Mouse (Mus musculus) spleen, postnatal 0 days (tissue): ENCODE results near the gene Rpsa. TPM values are rescaled to one million over a fixed set of nuclear protein-coding genes. Genes with fewer than 3 reads are reported as not detected.

ENCODE experiments used
- polyA plus RNA-seq: library from polyadenylated mRNA; unstranded; fragments of >200 nt; fragmentation: Nextera tagmentation; extraction: Ambion mirVana; gene quantifications from 2 replicates; pipeline ENCODE4 v1.2.1, GENCODE M21; 2015

Gene Rpsa
- polyA plus RNA-seq = 1,614 and 1,633 TPM in 2 replicates

DNA sequence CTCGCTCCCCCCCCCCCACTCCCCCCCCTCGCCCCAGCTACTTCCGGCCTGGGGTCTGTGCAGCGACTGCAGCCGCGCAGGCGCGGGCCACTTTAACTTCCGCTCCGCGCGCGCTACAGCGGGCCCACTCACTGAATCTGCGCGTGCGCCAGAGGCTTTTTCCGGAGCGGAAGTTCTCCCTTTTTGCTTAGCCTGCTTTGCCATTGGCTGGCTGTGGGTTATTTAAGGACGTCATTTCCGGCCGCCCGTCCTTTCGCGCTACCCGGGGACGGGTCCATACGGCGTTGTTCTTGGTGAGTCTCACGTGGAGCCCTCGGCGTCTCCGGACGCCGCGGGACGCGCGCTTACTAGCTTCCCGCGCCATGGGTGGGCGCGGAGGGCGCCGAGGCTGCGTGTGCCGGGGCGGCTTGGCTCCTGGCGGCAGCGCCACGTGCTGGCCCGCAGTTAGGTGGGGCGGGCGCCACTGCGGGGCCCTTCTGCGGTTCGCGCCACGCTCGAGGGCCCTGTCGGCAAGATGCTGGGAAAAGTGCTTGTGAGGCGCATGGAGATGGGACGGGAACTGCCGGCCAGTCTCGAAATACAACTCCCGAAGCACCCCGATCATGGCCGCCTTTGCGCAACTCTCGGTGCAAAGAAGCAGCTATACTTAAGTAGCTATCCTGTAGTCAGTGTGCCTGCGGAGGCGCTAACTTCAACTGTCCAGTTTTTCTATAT lies at the start of gene Rpsa:
Gene Rpsa, plus strand, starts transcription at position 152 of the 714 bp plus-strand sequence.

DNA sequence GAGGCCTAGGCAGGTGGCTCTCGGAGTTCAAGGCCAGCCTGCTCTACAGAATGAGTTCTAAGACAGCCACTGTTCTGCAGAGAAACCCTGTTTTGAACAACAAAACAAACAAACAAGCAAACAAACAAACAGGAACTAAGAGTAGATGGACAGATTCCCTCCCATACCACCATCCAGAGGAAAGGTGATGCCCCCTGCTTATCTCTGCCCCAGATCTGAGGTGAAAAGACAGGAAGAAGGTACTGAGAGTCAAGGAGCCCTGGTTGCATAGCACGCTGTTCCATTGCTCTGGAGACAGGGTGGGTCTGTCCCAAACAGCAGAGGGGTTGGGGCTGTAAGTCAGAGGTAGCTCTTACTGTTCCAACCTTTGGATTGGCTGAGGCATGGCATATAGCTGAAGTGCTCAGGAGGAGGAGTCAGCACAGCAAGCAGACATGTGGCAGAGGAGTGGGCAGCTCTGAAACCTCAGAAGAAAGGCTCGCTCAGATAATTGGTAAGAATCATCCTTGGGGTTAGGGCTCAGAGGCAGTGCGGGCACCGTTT lies 35.7 kb upstream of the Rpsa start, which contains the start of gene Ccr8:
Gene Ccr8, plus strand, starts transcription at position 419 of the 543 bp plus-strand sequence.

DNA sequence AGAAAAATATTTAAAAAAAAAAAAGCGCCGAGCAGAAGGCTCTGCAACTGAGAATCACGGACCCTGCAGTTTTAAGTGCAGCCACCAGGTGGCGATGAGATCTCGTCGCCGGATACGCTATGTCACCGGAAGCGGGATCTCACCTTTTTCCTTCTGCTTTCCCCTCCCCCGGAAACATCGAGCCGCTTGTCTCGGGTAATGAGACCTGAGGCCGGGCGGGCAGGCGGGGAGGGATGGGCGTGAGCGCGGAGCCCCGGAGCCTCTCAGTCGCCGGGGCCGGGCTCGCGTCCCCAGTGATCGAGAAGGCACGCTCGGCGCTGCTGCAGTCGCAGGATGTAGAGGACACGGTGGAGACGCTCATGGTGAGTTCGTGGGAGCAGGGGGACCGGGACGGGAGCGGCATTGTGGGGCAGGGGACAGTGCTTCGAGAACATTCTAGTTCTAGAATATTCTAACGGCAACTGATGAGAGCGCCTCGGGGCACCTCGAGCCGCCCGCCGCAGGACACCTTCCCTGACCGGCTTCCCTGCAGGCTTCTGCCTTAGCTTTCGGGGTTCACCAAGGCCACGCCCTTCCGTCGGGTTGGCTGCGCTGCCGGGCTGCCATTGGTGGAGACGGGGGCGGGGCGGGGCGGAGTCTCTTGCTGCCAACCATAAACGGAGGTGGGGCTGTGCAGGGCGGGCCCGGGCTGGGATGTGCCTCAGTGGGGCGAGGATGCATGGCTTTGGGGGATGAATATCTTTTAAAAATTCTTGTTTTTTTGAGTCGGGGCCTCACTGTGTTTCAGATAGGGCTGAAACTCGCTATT lies 17.1 kb upstream of the Rpsa start, which contains the start of gene Slc25a38:
Gene Slc25a38, plus strand, starts transcription at position 164 of the 808 bp plus-strand sequence.

DNA sequence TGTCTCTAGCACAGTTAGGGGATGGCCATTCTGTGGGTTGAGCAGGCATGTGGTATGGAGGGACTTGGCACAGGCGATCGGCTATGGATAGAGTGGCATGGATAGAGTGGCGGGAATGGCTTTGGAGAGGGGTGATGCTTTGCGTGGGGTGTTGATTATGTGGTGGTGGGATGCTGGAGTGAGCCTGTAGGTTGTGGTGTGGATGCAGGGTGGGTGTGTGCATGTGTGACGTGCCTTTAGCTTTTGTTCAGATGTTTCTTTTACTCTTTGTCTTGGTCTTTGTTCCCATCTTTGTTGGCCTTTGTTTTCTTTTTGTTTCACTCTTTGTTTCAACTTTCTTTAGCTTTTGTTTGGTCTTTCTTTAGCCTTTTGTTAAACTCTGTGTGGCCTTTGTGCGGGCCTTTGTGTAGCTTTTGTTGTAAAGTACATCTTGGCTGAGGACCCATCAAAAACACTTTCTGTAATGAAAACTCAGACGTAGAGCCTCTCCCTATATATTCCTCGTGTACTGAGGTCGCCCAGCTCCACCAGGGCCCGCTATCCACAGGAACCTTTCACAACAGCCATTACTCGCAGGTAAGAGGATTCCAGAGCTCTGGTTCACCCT lies 21.8 kb downstream of the Rpsa start, which contains the start of gene Mobp:
Gene Mobp, plus strand, starts transcription at position 486 of the 607 bp plus-strand sequence.

Other genes starting within 250 kb of the Rpsa start
- 19.0 and 22.3 TPM in 2 replicates for gene Wdr48, start 232.8 kb upstream of the Rpsa start, polyA plus RNA-seq
- 8.3 and 10.4 TPM in 2 replicates for gene Gorasp1, start 190.1 kb upstream of the Rpsa start, polyA plus RNA-seq
- gene Ttc21a, start 190.1 kb upstream of the Rpsa start, polyA plus RNA-seq = 0.12 and 0.29 TPM in 2 replicates
- gene Csrnp1, start 143.0 kb upstream of the Rpsa start, polyA plus RNA-seq = 2.4 and 4.1 TPM in 2 replicates
- 0.05 TPM in 1 of 2 replicates, not detected in the other for gene Xirp1, start 104.1 kb upstream of the Rpsa start, polyA plus RNA-seq
- gene Cx3cr1, start 57.8 kb upstream of the Rpsa start, polyA plus RNA-seq = 4.4 and 8.5 TPM in 2 replicates
- gene Ccr8, start 35.6 kb upstream of the Rpsa start, polyA plus RNA-seq = 0.43 and 0.79 TPM in 2 replicates
- gene Slc25a38, start 17.3 kb upstream of the Rpsa start, polyA plus RNA-seq = 107 and 126 TPM in 2 replicates
- gene Mobp, start 22.0 kb downstream of the Rpsa start, polyA plus RNA-seq = 0.07 TPM in 1 of 2 replicates, not detected in the other
- 0.05 and 0.12 TPM in 2 replicates for gene Myrip, start 173.8 kb downstream of the Rpsa start, polyA plus RNA-seq